Mouse (Mus musculus): Measurements from ENCODE around the gene Prlr. TPM values are rescaled to one million over a fixed set of nuclear protein-coding genes. Genes with fewer than 3 reads are reported as not detected.

Gene Prlr
- polyA plus RNA-seq, 1 experiment from 2014 or later = 2.5 TPM

GRCm38 (mm10) chr15:10200991-10201390, 24.0 kb downstream of the Prlr start:
- H3K4me2 ChIP-seq (replicated peaks; ENCODE audit: low read depth) = no peak overlapping the region
- H3K27ac ChIP-seq (replicated peaks) = no peak overlapping the region
- H3K9ac ChIP-seq (ENCODE audit: low read length) = no peak overlapping the region
- no peaks in the 10 kb centered on the region for H3K36me3 ChIP-seq (ENCODE audit: control insufficient read depth, insufficient read depth, low read length)
- 72% methylated on average over 5 of the region's 5 CpGs for WGBS
- H3K9me3 ChIP-seq (ENCODE audit: control insufficient read depth, low read length) = no peaks in the 10 kb centered on the region
- DNase-seq (ENCODE audit: low spot score) (no peak), ATAC-seq (ENCODE audit: low FRiP score, low TSS enrichment) (no peak)
- no peak overlapping the region for H3K4me3 ChIP-seq (ENCODE audit: low read depth, low read length)
- no peak for TF ChIP-seq CTCF (IDR thresholded peaks at IDR 0.05; ENCODE audit: low read depth)
- no peak for TF ChIP-seq EP300 (optimal IDR thresholded peaks at IDR 0.05)
- no peaks in the 10 kb centered on the region for H3K4me1 ChIP-seq (replicated peaks; ENCODE audit: control insufficient read depth, insufficient read depth)
- no peaks in the 10 kb centered on the region for H3K27me3 ChIP-seq (ENCODE audit: control insufficient read depth, insufficient read depth, low read length)

GRCm38 (mm10) chr15:10202504-10203302, 25.7 kb downstream of the Prlr start:
- Histone ChIP-seq H3K27ac (replicated peaks) (no peak overlapping the region), H3K4me1 (replicated peaks; ENCODE audit: control insufficient read depth, insufficient read depth) (no peaks in the 10 kb centered on the region), H3K27me3 (ENCODE audit: control insufficient read depth, insufficient read depth, low read length) (no peaks in the 10 kb centered on the region), H3K4me2 (replicated peaks; ENCODE audit: low read depth) (no peak overlapping the region), H3K9me3 (ENCODE audit: control insufficient read depth, low read length) (no peaks in the 10 kb centered on the region), H3K36me3 (ENCODE audit: control insufficient read depth, insufficient read depth, low read length) (no peaks in the 10 kb centered on the region), H3K4me3 (ENCODE audit: low read depth, low read length) (no peak overlapping the region), H3K9ac (ENCODE audit: low read length) (no peak overlapping the region)
- DNase-seq (ENCODE audit: low spot score) (no peak), ATAC-seq (ENCODE audit: low FRiP score, low TSS enrichment) (no peak)
- WGBS = 73% methylated on average over 7 of the region's 7 CpGs
- TF ChIP-seq EP300 (optimal IDR thresholded peaks at IDR 0.05) (no peak), CTCF (IDR thresholded peaks at IDR 0.05; ENCODE audit: low read depth) (no peak)

- DNase-seq (ENCODE audit: low spot score) (no peak), ATAC-seq (ENCODE audit: low FRiP score, low TSS enrichment) (no peak)
- Histone ChIP-seq H3K9ac (ENCODE audit: low read length) (no peak overlapping the region), H3K9me3 (ENCODE audit: control insufficient read depth, low read length) (no peaks in the 10 kb centered on the region), H3K4me2 (replicated peaks; ENCODE audit: low read depth) (no peak overlapping the region), H3K4me1 (replicated peaks; ENCODE audit: control insufficient read depth, insufficient read depth) (no peaks in the 10 kb centered on the region), H3K36me3 (ENCODE audit: control insufficient read depth, insufficient read depth, low read length) (no peaks in the 10 kb centered on the region), H3K27ac (replicated peaks) (no peak overlapping the region), H3K27me3 (ENCODE audit: control insufficient read depth, insufficient read depth, low read length) (no peaks in the 10 kb centered on the region), H3K4me3 (ENCODE audit: low read depth, low read length) (no peak overlapping the region)
- TF ChIP-seq CTCF (IDR thresholded peaks at IDR 0.05; ENCODE audit: low read depth) (no peak), EP300 (optimal IDR thresholded peaks at IDR 0.05) (no peak)
- 49% methylated on average over 4 of the region's 4 CpGs for WGBS
These were observed 33.3 kb downstream of the Prlr start for GRCm38 (mm10) chr15:10210261-10210770.

- ATAC-seq (ENCODE audit: low FRiP score, low TSS enrichment) = no peak
- Histone ChIP-seq H3K4me1 (replicated peaks; ENCODE audit: control insufficient read depth, insufficient read depth) (no peaks in the 10 kb centered on the region), H3K9me3 (ENCODE audit: control insufficient read depth, low read length) (no peaks in the 10 kb centered on the region), H3K4me3 (ENCODE audit: low read depth, low read length) (no peak overlapping the region), H3K36me3 (ENCODE audit: control insufficient read depth, insufficient read depth, low read length) (no peaks in the 10 kb centered on the region), H3K9ac (ENCODE audit: low read length) (no peak overlapping the region), H3K27me3 (ENCODE audit: control insufficient read depth, insufficient read depth, low read length) (no peaks in the 10 kb centered on the region), H3K27ac (replicated peaks) (no peak overlapping the region), H3K4me2 (replicated peaks; ENCODE audit: low read depth) (no peak overlapping the region)
- no peak for DNase-seq (ENCODE audit: low spot score)
- TF ChIP-seq CTCF (IDR thresholded peaks at IDR 0.05; ENCODE audit: low read depth) (no peak), EP300 (optimal IDR thresholded peaks at IDR 0.05) (no peak)
These were observed 35.0 kb downstream of the Prlr start for GRCm38 (mm10) chr15:10211992-10212391.

- 83% methylated on average over 6 of the region's 6 CpGs for WGBS
- no peaks in the 10 kb centered on the region for H3K9me3 ChIP-seq (ENCODE audit: control insufficient read depth, low read length)
- no peak overlapping the region for H3K9ac ChIP-seq (ENCODE audit: low read length)
- no peak overlapping the region for H3K27ac ChIP-seq (replicated peaks)
- no peak for DNase-seq (ENCODE audit: low spot score)
- TF ChIP-seq CTCF (IDR thresholded peaks at IDR 0.05; ENCODE audit: low read depth) (no peak), EP300 (optimal IDR thresholded peaks at IDR 0.05) (no peak)
- H3K36me3 ChIP-seq (ENCODE audit: control insufficient read depth, insufficient read depth, low read length) = no peaks in the 10 kb centered on the region
- H3K4me1 ChIP-seq (replicated peaks; ENCODE audit: control insufficient read depth, insufficient read depth) = no peaks in the 10 kb centered on the region
- no peak overlapping the region for H3K4me3 ChIP-seq (ENCODE audit: low read depth, low read length)
- no peaks in the 10 kb centered on the region for H3K27me3 ChIP-seq (ENCODE audit: control insufficient read depth, insufficient read depth, low read length)
- no peak overlapping the region for H3K4me2 ChIP-seq (replicated peaks; ENCODE audit: low read depth)
- ATAC-seq (ENCODE audit: low FRiP score, low TSS enrichment) = no peak
These were observed 36.2 kb downstream of the Prlr start for GRCm38 (mm10) chr15:10213213-10213612.

GRCm38 (mm10) chr15:10213710-10214109, 36.7 kb downstream of the Prlr start:
- Histone ChIP-seq H3K4me1 (replicated peaks; ENCODE audit: control insufficient read depth, insufficient read depth) (no peaks in the 10 kb centered on the region), H3K27ac (replicated peaks) (no peak overlapping the region), H3K4me2 (replicated peaks; ENCODE audit: low read depth) (no peak overlapping the region), H3K9me3 (ENCODE audit: control insufficient read depth, low read length) (no peaks in the 10 kb centered on the region), H3K9ac (ENCODE audit: low read length) (no peak overlapping the region), H3K4me3 (ENCODE audit: low read depth, low read length) (no peak overlapping the region), H3K27me3 (ENCODE audit: control insufficient read depth, insufficient read depth, low read length) (no peaks in the 10 kb centered on the region), H3K36me3 (ENCODE audit: control insufficient read depth, insufficient read depth, low read length) (no peaks in the 10 kb centered on the region)
- 29% methylated on average over 3 of the region's 3 CpGs for WGBS
- TF ChIP-seq EP300 (optimal IDR thresholded peaks at IDR 0.05) (no peak), CTCF (IDR thresholded peaks at IDR 0.05; ENCODE audit: low read depth) (no peak)
- DNase-seq (ENCODE audit: low spot score) (no peak), ATAC-seq (ENCODE audit: low FRiP score, low TSS enrichment) (no peak)
